Mouse (Mus musculus): ENCODE measurements at regions not wholly inside any gene's neighbourhood (a gene's known extent, or its start where the extent isn't known, plus 50 kb on each side); places are given as distances from the start of the nearest gene placed in this dataset.

GRCm38 (mm10) chr4:105969628-105970027, 180.0 kb downstream of the Gm12728 start:
- DNase-seq (ENCODE audit: low spot score in 2 of 2) = no peak

GRCm38 (mm10) chr4:105970056-105970455, 180.4 kb downstream of the Gm12728 start:
- DNase-seq (ENCODE audit: low spot score in 2 of 2) = no peak

- DNase-seq (ENCODE audit: low spot score in 2 of 2) = no peak
These were observed 183.1 kb downstream of the Gm12728 start for GRCm38 (mm10) chr4:105972736-105973135.

DNA sequence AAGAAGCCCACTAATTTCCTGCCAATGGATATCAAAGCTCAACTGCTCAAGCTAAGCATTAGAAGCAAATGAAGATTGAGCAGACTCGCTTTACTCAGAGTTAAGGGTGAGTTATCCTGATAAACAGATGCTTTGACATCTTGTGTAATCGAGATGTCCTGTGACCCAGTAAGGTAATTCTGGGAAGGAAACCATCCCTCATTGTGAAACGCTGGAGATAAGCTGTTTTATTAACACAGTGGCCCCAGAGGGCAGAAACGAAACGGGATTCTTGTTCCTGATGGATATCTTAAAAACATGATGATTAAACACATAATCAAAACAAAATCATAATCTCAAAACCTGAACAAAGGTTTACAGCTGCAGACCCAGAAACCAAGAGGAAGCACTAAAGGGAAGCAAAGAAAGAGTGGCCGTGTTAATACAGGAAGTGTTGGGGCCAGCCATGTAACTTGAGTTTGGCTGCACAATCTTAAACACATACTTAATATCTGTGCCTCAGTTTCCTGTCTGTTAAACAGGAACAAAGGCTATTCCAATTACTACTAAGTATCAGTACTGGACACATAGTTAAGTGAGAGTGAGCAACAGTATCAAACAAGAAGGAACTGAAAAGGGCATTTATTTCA, 184.2 kb downstream of the Gm12728 start:
- DNase-seq (ENCODE audit: low spot score in 2 of 2) = no peak

- DNase-seq (ENCODE audit: low spot score in 2 of 2) = no peak
These were observed 185.3 kb downstream of the Gm12728 start for GRCm38 (mm10) chr4:105974948-105975347.

DNA sequence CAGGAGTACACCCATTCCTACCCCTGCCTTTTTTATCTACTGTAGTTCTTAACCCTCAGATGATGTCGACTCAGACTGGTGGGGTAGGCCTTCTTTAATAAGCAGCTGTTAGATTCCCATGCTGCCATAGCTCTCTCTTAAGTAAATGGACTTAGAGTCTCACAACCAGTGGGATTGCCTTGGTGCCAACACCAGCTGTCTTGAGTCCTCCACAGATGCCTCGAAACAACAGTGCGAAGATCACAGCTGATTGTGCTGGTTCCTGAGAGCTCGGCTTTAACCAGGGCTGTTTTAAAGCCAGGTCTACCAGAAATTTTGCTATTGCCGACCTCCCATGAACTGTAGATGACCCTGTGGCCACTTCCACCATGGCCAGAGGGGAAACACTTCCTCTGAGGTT, 189.4 kb downstream of the Gm12728 start:
- no peak for DNase-seq (ENCODE audit: low spot score in 2 of 2)

GRCm38 (mm10) chr4:105983018-105983417, 193.3 kb downstream of the Gm12728 start:
- no peak for DNase-seq (ENCODE audit: low spot score in 2 of 2)

- no peak for DNase-seq (ENCODE audit: low spot score in 2 of 2)
These were observed 198.4 kb downstream of the Gm12728 start for GRCm38 (mm10) chr4:105987963-105988602.

- DNase-seq (ENCODE audit: low spot score in 2 of 2) = no peak
These were observed 203.0 kb downstream of the Gm12728 start for GRCm38 (mm10) chr4:105992581-105993127.

DNA sequence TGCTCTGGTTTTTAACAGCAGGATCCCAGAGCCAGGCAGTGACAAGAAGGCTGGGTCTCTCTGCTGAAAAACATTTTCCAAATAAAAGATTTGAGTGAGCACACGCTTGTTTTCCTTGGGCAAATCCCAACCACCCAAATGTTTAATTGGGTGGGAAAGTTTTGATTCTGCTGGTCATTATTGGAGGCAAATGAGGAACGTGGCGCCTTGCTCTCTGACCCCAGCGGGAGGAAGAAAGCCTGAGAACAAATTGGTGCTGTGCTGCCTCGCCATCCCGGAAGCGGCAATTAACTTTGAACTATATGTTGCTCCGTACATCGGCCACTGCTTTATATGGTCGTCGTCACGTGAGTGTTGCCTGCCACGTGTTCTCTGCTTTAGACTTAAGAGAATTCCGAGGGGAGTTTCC, 204.7 kb downstream of the Gm12728 start:
- DNase-seq (ENCODE audit: low spot score in 2 of 2) = no peak

DNA sequence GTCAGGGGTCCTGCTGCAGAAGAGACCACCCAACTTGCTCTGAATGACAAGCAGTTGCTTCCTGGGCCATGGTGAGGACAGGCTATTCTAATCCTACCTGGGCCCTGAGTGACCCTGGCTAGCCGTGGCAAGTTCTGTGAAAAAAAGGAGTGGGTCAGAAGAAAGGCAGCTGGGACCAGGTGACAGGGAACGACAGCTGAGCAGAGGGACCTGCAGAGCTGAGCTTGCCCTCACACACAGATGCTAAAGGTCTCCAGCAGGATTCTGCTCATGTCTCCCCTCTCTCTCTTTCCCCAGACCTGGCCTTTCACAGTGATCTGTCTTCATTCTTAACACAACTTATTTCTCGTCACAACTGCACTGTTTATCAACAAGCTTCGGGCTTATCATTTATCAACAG, 206.4 kb downstream of the Gm12728 start:
- DNase-seq (ENCODE audit: low spot score in 2 of 2) = no peak

DNA sequence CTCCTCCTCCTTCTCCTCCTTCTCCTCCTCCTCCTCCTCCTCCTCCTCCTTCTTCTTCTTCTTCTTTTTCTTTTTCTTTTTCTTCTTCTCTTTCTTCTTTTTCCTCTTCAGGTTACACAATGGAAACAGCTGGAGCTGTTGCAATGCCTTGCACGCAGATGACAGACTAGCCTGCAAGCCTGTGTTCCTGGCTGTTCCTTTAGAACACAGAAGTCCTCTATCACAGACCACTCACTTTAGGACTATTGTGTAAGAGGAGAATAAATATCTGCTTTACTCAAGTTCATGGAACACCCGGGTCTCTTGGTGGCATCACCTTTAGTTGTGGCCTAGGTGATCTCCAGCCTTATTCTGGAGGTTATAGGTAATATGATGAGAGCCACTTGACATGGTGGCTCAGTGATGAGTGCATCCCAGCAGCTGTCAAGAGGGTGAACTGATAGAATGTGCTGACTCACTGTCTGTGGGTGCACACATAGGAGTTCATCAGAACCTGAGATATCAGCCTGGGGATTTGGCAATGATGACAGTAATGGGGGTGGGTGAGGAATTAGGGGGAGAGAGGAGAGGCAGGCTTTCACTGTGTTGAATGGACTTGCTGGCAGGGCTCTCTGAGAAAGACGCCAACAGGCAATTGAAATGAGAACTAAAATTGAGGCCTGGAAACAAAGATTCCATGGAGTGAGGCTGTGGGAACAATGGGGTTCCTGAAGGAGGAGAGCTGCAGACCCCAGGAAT, 207.4 kb downstream of the Gm12728 start:
- DNase-seq (ENCODE audit: low spot score in 2 of 2) = no peak

DNA sequence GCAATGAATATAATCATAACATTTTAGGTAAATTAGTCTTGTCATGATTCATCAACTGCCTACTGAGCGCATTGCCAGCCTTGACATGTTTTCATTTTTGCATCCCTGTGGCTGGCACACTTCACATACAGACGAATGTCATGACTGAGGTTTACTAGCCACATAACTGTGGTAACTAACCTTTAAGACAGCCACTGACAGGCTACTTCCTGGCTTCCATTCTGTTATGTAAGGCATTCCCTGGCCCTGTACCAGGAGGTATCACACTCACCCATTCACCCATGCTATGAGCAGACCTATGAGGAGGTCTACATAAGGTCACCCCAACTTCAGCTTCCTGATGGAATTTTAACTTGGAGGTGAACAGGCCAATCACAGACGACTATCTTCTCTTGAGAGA, 212.8 kb downstream of the Gm12728 start:
- no peak for DNase-seq (ENCODE audit: low spot score in 2 of 2)

DNA sequence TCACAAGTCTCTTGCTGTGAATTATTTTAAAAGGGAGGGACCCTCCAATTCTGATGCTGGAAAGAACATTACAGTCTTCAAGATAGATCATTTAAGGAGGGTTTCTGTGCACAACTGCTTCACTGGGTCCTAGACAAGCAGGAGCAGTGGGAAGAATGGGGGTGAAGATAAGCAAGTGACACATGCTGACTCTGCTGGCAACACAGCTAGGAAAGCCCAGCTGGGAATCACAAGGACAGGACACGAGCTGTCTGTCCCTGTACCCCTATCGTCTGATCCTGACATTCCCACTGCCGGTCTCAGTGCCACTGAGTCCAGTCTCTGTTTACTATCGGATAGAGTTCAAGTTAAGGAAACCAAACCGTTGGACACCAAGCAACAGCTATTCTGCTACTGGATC, 216.3 kb downstream of the Gm12728 start:
- no peak for DNase-seq (ENCODE audit: low spot score in 2 of 2)

GRCm38 (mm10) chr4:106007334-106008190, 217.9 kb downstream of the Gm12728 start:
- DNase-seq (ENCODE audit: low spot score in 2 of 2) = peak in 1 of 2 experiments; percentile 22

GRCm38 (mm10) chr4:106017065-106017646, 227.5 kb downstream of the Gm12728 start:
- DNase-seq (ENCODE audit: low spot score in 2 of 2) = no peak

DNA sequence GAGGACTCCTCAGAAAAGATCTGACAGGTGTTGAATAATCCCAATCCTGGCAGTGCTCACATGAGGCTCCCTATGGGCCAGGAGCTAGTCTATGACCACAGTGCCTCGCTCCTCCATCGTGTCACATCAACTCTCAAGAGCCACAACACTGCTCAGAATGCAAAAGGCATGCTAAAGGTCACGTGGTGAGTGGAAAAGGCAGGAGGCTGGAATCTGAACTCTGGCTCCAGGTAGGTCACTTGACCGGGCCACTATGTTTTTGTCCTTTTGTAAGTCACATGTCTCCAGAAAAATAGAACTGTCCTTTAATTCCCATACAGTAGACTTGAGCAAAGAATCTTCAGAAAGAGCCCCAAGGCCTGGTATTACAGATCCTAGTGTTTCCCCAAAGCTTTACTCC, 229.3 kb downstream of the Gm12728 start:
- no peak for DNase-seq (ENCODE audit: low spot score in 2 of 2)

- DNase-seq (ENCODE audit: low spot score in 2 of 2) = no peak
These were observed 230.7 kb downstream of the Gm12728 start for GRCm38 (mm10) chr4:106020338-106020737.

DNA sequence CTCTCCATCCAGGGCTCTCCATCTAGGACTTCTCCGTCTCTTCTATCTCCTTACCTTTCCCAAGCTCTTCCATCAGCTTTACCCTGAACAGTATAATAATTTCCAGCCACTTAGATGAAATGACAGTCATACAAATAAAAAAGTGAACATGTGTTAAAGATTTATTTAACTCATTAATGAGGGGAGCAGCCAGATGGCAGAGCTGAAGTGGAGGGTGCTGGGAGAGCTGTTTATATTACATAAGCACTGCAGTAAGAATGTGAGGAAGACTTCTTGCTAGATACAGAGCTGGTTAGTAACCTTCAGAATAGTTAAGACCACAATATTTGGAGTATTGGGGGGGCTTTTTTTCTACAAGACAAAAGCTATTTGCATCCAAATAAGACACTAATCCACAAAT, 234.9 kb downstream of the Gm12728 start:
- DNase-seq (ENCODE audit: low spot score in 2 of 2) = no peak

DNA sequence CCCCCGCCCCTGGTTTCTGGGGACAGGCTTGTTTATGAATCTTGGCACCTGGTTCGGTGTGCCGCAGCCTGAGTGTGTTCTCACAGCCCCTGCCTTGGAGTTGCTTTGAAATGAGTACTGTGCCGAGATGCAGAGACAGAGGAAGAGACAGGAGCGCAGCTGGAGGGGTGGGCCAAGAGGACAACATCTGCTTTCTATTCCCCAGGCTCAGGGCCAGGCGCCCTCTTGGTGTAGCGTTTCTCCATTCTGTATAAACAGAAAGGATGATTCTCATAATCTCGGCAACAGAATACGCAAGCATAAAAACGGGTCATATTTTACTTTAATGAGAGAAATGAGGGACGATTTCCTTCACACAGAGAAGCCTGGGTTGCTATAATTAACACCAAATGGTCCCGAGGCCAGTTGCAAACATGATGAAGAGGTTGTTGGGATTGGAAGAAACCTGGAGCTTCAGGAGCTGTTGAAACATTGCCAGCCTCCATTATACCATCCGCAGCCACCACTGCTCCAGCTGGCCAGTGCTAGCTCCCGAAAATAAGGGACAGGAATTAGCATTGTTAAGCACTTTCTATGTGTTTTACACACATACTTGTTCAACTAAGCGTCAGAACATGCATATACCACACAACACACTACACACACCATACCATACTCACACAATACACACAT, 236.4 kb downstream of the Gm12728 start:
- DNase-seq (ENCODE audit: low spot score in 2 of 2) = peak in 1 of 2 experiments; percentile 4

DNA sequence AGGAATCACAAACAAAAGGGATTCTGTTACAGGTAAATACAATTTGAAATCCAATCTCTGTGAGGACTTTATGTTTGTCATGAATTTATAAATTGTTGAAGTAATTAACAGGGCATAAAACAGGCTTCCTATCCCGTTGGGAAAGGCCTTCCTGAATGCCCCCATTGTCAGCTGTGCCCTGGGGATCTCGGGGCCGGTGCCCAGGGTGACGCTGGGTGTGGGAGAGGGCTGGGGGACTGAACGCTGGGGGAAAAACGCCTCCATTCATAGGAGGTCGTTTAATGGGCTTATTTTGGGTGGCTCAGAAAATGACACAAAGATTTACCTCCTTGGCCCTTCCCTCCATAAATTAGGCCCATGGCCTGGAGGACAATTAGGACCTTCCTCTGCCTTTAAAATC, 250.7 kb downstream of the Gm12728 start:
- DNase-seq (ENCODE audit: low spot score in 2 of 2) = no peak
